8 mouse cellular contexts compared by ENCODE assay signal in genomic region chr3:118433441-118434021, GRCm38 (mm10).
DNase-seq lines count a peak whose midpoint lies in the region; ATAC-seq and TF ChIP-seq lines count a peak whose summit lies in the region.

No protein-coding gene starts in this region.

- no peak for TF ChIP-seq CTCF in lung, embryonic 14.5 days (IDR thresholded peaks at IDR 0.05; ENCODE audit: low read depth)
- no peak for TF ChIP-seq CTCF in liver, embryonic 14.5 days (IDR thresholded peaks at IDR 0.05; ENCODE audit: low read depth)

- peak overlapping the region; percentile 73 for H3K4me2 ChIP-seq in lung, embryonic 14.5 days
- peak overlapping the region; percentile 36 for H3K4me2 ChIP-seq in liver, embryonic 14.5 days (ENCODE audit: low read depth)

- 2% methylated on average over 31 of the region's 31 CpGs for WGBS in lung, embryonic 14.5 days
- WGBS in embryonic facial prominence, embryonic 10.5 days, result 1% methylated on average over 31 of the region's 31 CpGs
- under 1% methylated on average over 31 of the region's 31 CpGs for WGBS in hindbrain, embryonic 10.5 days
- WGBS in liver, embryonic 14.5 days (ENCODE audit: insufficient replicate concordance), result 3% methylated on average over 30 of the region's 31 CpGs

- H3K36me3 ChIP-seq in lung, embryonic 14.5 days (ENCODE audit: insufficient read depth), result no peaks in the 10 kb centered on the region
- no peaks in the 10 kb centered on the region for H3K36me3 ChIP-seq in embryonic facial prominence, embryonic 10.5 days (replicated peaks)
- H3K36me3 ChIP-seq in hindbrain, embryonic 10.5 days, result no peaks in the 10 kb centered on the region
- H3K36me3 ChIP-seq in liver, embryonic 14.5 days (replicated peaks; ENCODE audit: control insufficient read depth, insufficient read depth, low read depth), result no peaks in the 10 kb centered on the region

- H3K9ac ChIP-seq in lung, embryonic 14.5 days, result no peak overlapping the region
- no peak overlapping the region for H3K9ac ChIP-seq in liver, embryonic 14.5 days (replicated peaks)

- H3K9me3 ChIP-seq in lung, embryonic 14.5 days (ENCODE audit: low read depth, low read length), result no peaks in the 10 kb centered on the region
- no peaks in the 10 kb centered on the region for H3K9me3 ChIP-seq in embryonic facial prominence, embryonic 10.5 days
- H3K9me3 ChIP-seq in hindbrain, embryonic 10.5 days, result no peaks in the 10 kb centered on the region
- H3K9me3 ChIP-seq in liver, embryonic 14.5 days (ENCODE audit: control insufficient read depth, low read length), result no peaks in the 10 kb centered on the region

- H3K4me1 ChIP-seq in lung, embryonic 14.5 days (ENCODE audit: insufficient read depth), result 0 out of 2 replicates have a peak, but pooled peaks cover 4% of the 10 kb centered on the region
- peaks cover 35% of the 10 kb centered on the region for H3K4me1 ChIP-seq in embryonic facial prominence, embryonic 10.5 days
- peaks cover 37% of the 10 kb centered on the region for H3K4me1 ChIP-seq in hindbrain, embryonic 10.5 days (replicated peaks)
- H3K4me1 ChIP-seq in liver, embryonic 14.5 days (replicated peaks; ENCODE audit: control insufficient read depth in 2 of 2, insufficient read depth in 2 of 2, low read length in 1 of 2), result no peaks in the 10 kb centered on the region

- TF ChIP-seq EP300 in liver, embryonic 14.5 days (IDR thresholded peaks at IDR 0.05; ENCODE audit: low read depth), result no peak

- no peak overlapping the region for H3K27ac ChIP-seq in lung, embryonic 14.5 days (ENCODE audit: low read depth)
- H3K27ac ChIP-seq in embryonic facial prominence, embryonic 10.5 days (replicated peaks), result no peak overlapping the region
- H3K27ac ChIP-seq in hindbrain, embryonic 10.5 days, result peak overlapping the region; percentile 26
- H3K27ac ChIP-seq in liver, embryonic 14.5 days, result no peak overlapping the region

- peaks cover 50% of the 10 kb centered on the region for H3K27me3 ChIP-seq in lung, embryonic 14.5 days (ENCODE audit: insufficient read depth, low read length)
- H3K27me3 ChIP-seq in embryonic facial prominence, embryonic 10.5 days (replicated peaks; ENCODE audit: low read depth, poor library complexity, severe bottlenecking), result peaks cover 83% of the 10 kb centered on the region
- H3K27me3 ChIP-seq in hindbrain, embryonic 10.5 days (ENCODE audit: insufficient read depth, poor library complexity, severe bottlenecking), result peaks cover 82% of the 10 kb centered on the region
- peaks cover 12% of the 10 kb centered on the region for H3K27me3 ChIP-seq in liver, embryonic 14.5 days (ENCODE audit: control insufficient read depth, insufficient read depth, low read length)

- peak; percentile 37 for DNase-seq in lung, embryonic 14.5 days
- DNase-seq in lung, postnatal 4 days, result no peak
- DNase-seq in embryonic facial prominence, embryonic 10.5 days (ENCODE audit: low spot score), result peak; percentile 63
- DNase-seq in hindbrain, embryonic 10.5 days (ENCODE audit: low spot score), result peak; percentile 57
- no peak for DNase-seq in liver, embryonic 14.5 days (ENCODE audit: low read depth in 3 of 3, low spot score in 3 of 3)
- peak; percentile 44 for DNase-seq in right cerebral cortex, postnatal 4 days
- DNase-seq in gastrocnemius, postnatal 4 days (ENCODE audit: low spot score in 2 of 2), result no peak

- H3K4me3 ChIP-seq in lung, embryonic 14.5 days (ENCODE audit: low read depth, low read length), result peak overlapping the region; percentile 37
- peak overlapping the region; percentile 61 for H3K4me3 ChIP-seq in embryonic facial prominence, embryonic 10.5 days
- H3K4me3 ChIP-seq in hindbrain, embryonic 10.5 days, result peak overlapping the region; percentile 58
- no peak overlapping the region for H3K4me3 ChIP-seq in liver, embryonic 14.5 days (ENCODE audit: insufficient read depth in 1 of 2, low read depth in 2 of 2, low read length in 2 of 2)

- ATAC-seq in lung, embryonic 14.5 days (ENCODE audit: insufficient read depth), result no peak
- ATAC-seq in liver, embryonic 14.5 days (ENCODE audit: insufficient read depth), result no peak
- no peak for ATAC-seq in activated CD4-positive, CD25-positive, alpha-beta regulatory T cell, adult 4 months

Comparison
In these comparisons a context has a peak if more than half of its experiments do, and no peak if none do; other contexts are left out.
1. DNase-seq: peak in lung, embryonic 14.5 days (single experiment), embryonic facial prominence, embryonic 10.5 days (single experiment), hindbrain, embryonic 10.5 days (single experiment) and right cerebral cortex, postnatal 4 days (single experiment); none in lung, postnatal 4 days (0 of 2), liver, embryonic 14.5 days (0 of 3) and gastrocnemius, postnatal 4 days (0 of 2).
2. H3K4me3 ChIP-seq: peak in lung, embryonic 14.5 days (single experiment), embryonic facial prominence, embryonic 10.5 days (single experiment) and hindbrain, embryonic 10.5 days (single experiment); none in liver, embryonic 14.5 days (0 of 2).